Mouse (Mus musculus) kidney, adult 2 months (tissue): ENCODE results near the gene Atg4b. TPM values are rescaled to one million over a fixed set of nuclear protein-coding genes. Genes with fewer than 3 reads are reported as not detected.

Experiments
- DNase-seq: peaks from one replicate; pipeline ENCODE4 v3.0.0; 2021
- H3K27ac ChIP-seq: fragments of 200-500 bp; 2 replicates; pipeline ENCODE4 v1.5.1; 2012; ENCODE audit warnings: low read depth, low read length, control low read depth, inconsistent platforms; ENCODE audit not compliant: insufficient read depth
- H3K27me3 ChIP-seq: fragments of 200-500 bp; replicated peaks from 2 replicates; pipeline ENCODE4 v1.6.1; 2012; ENCODE audit warnings: mild to moderate bottlenecking, moderate library complexity, low read length, inconsistent platforms; ENCODE audit not compliant: control insufficient read depth, insufficient read depth
- H3K36me3 ChIP-seq: fragments of 200-500 bp; 2 replicates; pipeline ENCODE4 v1.6.1; 2012; ENCODE audit warnings: mild to moderate bottlenecking, moderate library complexity, low read length, inconsistent platforms; ENCODE audit not compliant: control insufficient read depth, insufficient read depth
- H3K4me1 ChIP-seq: fragments of 200-500 bp; 2 replicates; pipeline ENCODE4 v1.6.1; 2011; ENCODE audit warnings: low read length; ENCODE audit not compliant: control insufficient read depth, insufficient read depth
- H3K4me3 ChIP-seq: fragments of 200-500 bp; 2 replicates; pipeline ENCODE4 v1.5.1; 2011; ENCODE audit warnings: mild to moderate bottlenecking, low read depth, low read length, control low read depth; ENCODE audit not compliant: insufficient read depth
- CTCF ChIP-seq: fragments of 200-500 bp; conservative IDR thresholded peaks from 2 replicates; pipeline ENCODE4 v1.5.1; 2011; ENCODE audit warnings: low read depth, mild to moderate bottlenecking, control low read depth, low read length, moderate library complexity, mixed read lengths; ENCODE audit not compliant: insufficient read depth, insufficient read length
- POLR2A ChIP-seq: fragments of 200-500 bp; IDR thresholded peaks from one replicate; pipeline ENCODE4 v1.6.1; 2011; ENCODE audit warnings: low read depth, low read length, control low read depth
- WGBS: fragments of 180-500 bp; shearing (Covaris S2); methylation state at CpG from one replicate; pipeline ENCODE4 v1.1.7; 2018; 5-methylcytosine and 5-hydroxymethylcytosine counted together
- polyA plus RNA-seq: library from polyadenylated mRNA; depleted of rRNA; stranded (reverse); fragments of >200 nt; gene quantifications from 2 replicates; pipeline ENCODE4 v1.2.3, GENCODE M21; 2012

Atg4b gene
- polyA plus RNA-seq, 1 experiment = 46.3 TPM

- H3K27ac ChIP-seq = no peak overlapping the region
- no peaks in the 10 kb centered on the region for H3K4me1 ChIP-seq
- H3K27me3 ChIP-seq = no peaks in the 10 kb centered on the region
- H3K36me3 ChIP-seq = peaks cover 3% of the 10 kb centered on the region
- H3K4me3 ChIP-seq = no peak overlapping the region
- TF ChIP-seq CTCF (no peak), POLR2A (no peak)
- DNase-seq = no peak
- 96% methylated on average over 3 of the region's 3 CpGs for WGBS
These were observed 18.6 kb downstream of the Atg4b start for GRCm38 (mm10) chr1:93769901-93770300.

DNA sequence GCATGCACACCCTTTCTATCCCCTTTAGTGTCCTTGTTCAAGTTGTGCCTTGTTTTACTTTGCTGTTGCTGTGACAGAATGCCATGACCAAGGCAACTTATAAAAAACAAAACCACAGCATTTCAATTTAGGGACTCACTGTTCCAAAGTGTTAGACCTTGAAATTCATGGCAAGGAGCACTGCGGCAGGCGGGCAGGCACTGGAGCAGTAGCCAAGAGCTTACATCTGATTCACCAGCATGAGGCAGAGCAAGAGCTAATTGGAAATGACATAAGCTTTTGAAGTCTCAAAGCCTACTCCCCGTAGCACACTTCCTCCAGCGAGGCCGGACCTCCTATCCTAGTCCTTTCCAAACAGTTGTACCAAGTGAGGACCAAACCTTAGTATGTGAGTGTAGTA lies 25.4 kb downstream of the Atg4b start:
- Histone ChIP-seq H3K27ac (no peak overlapping the region), H3K36me3 (peaks cover 6% of the 10 kb centered on the region), H3K4me1 (no peaks in the 10 kb centered on the region), H3K4me3 (no peak overlapping the region), H3K27me3 (no peaks in the 10 kb centered on the region)
- WGBS = 96% methylated on average over 5 of the region's 5 CpGs
- DNase-seq = no peak
- TF ChIP-seq CTCF (no peak), POLR2A (no peak)

DNA sequence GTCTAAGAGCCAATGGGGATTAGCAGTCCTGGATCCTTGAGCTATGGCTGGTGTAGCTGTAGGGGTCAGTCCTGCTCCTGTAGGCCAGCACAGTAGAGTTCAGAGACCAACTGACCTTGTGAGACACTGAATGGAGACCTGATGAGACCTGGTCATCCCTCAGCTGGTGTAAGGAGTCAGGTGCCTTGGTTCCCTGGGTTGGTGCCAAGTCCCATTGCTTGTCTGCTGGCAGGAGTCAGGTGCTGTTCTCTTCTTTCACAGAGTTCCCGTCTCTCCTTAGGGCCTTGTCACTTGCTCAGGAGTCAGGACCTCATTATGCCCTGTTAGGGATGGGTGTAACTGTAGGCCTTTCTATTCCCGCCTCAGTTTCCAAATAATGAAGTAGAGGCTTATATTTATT lies 35.6 kb downstream of the Atg4b start:
- 76% methylated on average over 2 of the region's 2 CpGs for WGBS
- Histone ChIP-seq H3K27ac (no peak overlapping the region), H3K27me3 (no peaks in the 10 kb centered on the region), H3K36me3 (no peaks in the 10 kb centered on the region; the same call in none of the 2 replicates), H3K4me3 (no peak overlapping the region), H3K4me1 (no peaks in the 10 kb centered on the region)
- TF ChIP-seq POLR2A = no peak
- no peak for TF ChIP-seq CTCF
- DNase-seq = no peak

DNA sequence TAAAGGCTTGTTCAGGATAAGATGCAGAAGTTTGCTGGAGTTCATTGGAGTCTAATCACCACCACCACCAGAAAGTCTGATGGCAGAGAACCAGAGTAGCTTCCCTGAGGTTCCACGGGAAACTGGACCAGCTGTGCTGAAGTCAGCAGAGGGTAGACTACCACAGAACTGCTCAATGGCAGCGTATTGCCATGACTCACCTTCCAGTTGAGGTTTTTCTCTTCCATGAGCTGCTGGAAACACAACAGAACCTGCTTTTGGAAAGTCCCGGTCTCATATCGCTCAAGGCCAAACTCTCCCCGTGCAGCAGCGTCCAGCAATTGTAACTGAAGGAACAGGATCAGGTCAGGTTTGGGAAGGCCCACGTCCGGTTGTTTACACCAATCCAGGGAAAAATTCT lies 43.2 kb downstream of the Atg4b start:
- Histone ChIP-seq H3K4me1 (no peaks in the 10 kb centered on the region), H3K4me3 (no peak overlapping the region)

DNA sequence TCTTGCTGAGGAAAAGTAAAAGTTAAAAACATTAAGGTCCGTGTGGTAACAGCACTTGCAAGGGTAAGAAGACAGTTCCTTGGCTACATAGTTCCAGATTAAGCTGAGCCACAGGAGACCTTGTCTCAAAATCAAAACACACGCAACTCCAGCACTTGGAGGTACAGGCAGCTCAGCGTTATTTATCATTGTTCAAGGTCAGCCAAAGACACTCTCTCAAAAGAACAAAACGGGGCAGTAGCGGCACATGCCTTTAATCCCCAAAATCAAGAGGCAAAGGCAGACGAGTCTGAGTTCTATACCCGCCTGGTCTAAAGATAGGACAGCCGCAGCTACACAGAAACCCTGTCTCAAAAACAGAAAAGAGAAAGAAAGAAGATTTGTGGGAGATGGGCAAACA lies 44.6 kb downstream of the Atg4b start:
- no peaks in the 10 kb centered on the region for H3K27me3 ChIP-seq
- TF ChIP-seq CTCF = no peak
- no peak for TF ChIP-seq POLR2A
- WGBS = 76% methylated on average over 8 of the region's 8 CpGs
- no peaks in the 10 kb centered on the region for H3K4me1 ChIP-seq
- H3K36me3 ChIP-seq = peaks cover 10% of the 10 kb centered on the region
- no peak overlapping the region for H3K27ac ChIP-seq
- no peak overlapping the region for H3K4me3 ChIP-seq
- DNase-seq = no peak

More for the DNA sequence above, 43.2 kb downstream of the Atg4b start:
- TF ChIP-seq CTCF (no peak), POLR2A (no peak)
- Histone ChIP-seq H3K27me3 (no peaks in the 10 kb centered on the region), H3K27ac (no peak overlapping the region), H3K36me3 (peaks cover 10% of the 10 kb centered on the region)
- DNase-seq = no peak
- 94% methylated on average over 8 of the region's 8 CpGs for WGBS

DNA sequence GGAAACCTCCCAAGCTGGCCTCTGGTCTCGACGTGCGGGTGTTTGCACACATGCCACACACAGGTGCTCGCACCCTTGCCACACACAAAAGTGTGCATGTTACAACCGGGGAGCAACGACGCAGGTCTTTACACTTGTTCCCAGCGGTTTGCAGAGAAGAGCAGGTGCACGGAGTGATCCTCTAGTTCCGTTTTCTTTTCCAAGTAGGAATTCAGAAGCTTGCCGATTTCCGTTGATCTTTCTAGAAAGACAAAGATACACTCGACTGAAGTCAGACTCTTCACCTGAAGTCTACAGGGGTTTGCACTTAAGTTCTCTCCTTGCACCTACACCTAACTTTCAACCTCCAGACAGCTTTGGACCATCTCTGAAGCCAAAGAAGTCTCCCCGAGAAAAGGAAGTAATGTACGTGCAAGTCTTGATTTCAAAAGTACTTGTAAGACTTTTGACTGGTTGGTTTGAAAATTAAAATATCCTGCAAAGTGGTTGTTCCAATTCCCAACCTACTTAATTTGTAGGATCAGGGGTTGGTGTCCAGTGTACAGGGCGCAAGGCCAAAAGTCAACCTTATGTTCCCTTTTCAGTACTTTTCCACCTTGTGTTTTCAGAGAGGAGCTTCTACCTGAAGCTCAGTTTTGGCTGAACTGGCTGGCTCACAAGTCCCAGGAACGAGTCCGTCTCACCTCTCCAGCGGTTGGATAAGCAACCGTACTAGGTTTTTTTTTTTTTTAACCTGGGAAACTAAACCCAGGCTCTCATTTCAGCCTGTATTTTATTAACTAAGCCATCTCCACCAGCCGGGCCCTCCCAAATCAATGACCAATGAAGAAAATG lies 49.6 kb downstream of the Atg4b start:
- peak overlapping the region; percentile 98 for H3K4me3 ChIP-seq
- no peak for DNase-seq
- H3K4me1 ChIP-seq = peaks cover 7% of the 10 kb centered on the region; the same call in 1 of the 2 replicates
- no peaks in the 10 kb centered on the region for H3K27me3 ChIP-seq
- TF ChIP-seq CTCF (no peak), POLR2A (no peak)
- no peak overlapping the region for H3K27ac ChIP-seq
- WGBS = 71% methylated on average over 21 of the region's 21 CpGs
- no peaks in the 10 kb centered on the region for H3K36me3 ChIP-seq

- peaks cover 7% of the 10 kb centered on the region; the same call in 1 of the 2 replicates for H3K4me1 ChIP-seq
- no peaks in the 10 kb centered on the region for H3K36me3 ChIP-seq
- DNase-seq = peak; percentile 97
- H3K27me3 ChIP-seq = no peaks in the 10 kb centered on the region
- TF ChIP-seq POLR2A = peak; percentile 30
- TF ChIP-seq CTCF = peak; percentile 47; the same call in 1 of the 2 replicates
- under 1% methylated on average over 42 of the region's 42 CpGs for WGBS
- H3K4me3 ChIP-seq = peak within 1 kb of the TSS; percentile 98
- peak within 1 kb of the TSS; percentile 97 for H3K27ac ChIP-seq
These were observed 50.5 kb downstream of the Atg4b start, which contains the start of gene Dtymk for GRCm38 (mm10) chr1:93801741-93802238. TSS of gene Dtymk (minus strand) at chr1:93801934.
